ENCODE assay signal across 8 mouse cellular contexts in genomic region chr17:86535827-86536656, GRCm38 (mm10). TPM values are rescaled to one million over a fixed set of nuclear protein-coding genes. Genes with fewer than 3 reads are reported as not detected.
DNase-seq lines count a peak whose midpoint lies in the region; ATAC-seq and TF ChIP-seq lines count a peak whose summit lies in the region.

No protein-coding gene starts in this region.

- peak; percentile 93 for DNase-seq in NIH3T3 (ENCODE audit: low read depth)
- peak; percentile 88 for DNase-seq in cerebellum, adult 9-10 months
- DNase-seq in frontal cortex, adult 2 months (ENCODE audit: extremely low spot score in 1 of 2, low spot score in 1 of 2) = peak; percentile 69 to 96
- DNase-seq in layer of hippocampus, postnatal 10 days (ENCODE audit: low spot score in 2 of 2) = peak; percentile 80 to 87
- peak; percentile 95 for DNase-seq in lung, postnatal 0 days (ENCODE audit: low spot score)
- peak; percentile 71 for DNase-seq in retina, adult 2 months (ENCODE audit: low read depth, low spot score)
- DNase-seq in thymus, postnatal 4 days = peak; percentile 78

- H3K4me2 ChIP-seq in hindbrain, embryonic 12.5 days (replicated peaks) = peak overlapping the region; percentile 36
- H3K4me2 ChIP-seq in lung, postnatal 0 days (replicated peaks; ENCODE audit: low read depth, low read length) = peak overlapping the region; percentile 52

- no peaks in the 10 kb centered on the region for H3K9me3 ChIP-seq in hindbrain, embryonic 12.5 days (replicated peaks)
- no peaks in the 10 kb centered on the region for H3K9me3 ChIP-seq in lung, postnatal 0 days (ENCODE audit: low read length)

- peak; percentile 74 for ATAC-seq in hindbrain, embryonic 12.5 days (ENCODE audit: low FRiP score)
- ATAC-seq in lung, postnatal 0 days = peak; percentile 76

- WGBS in hindbrain, embryonic 12.5 days = 43% methylated on average over 22 of the region's 22 CpGs
- WGBS in lung, postnatal 0 days = 3% methylated on average over 22 of the region's 22 CpGs

- H3K9ac ChIP-seq in hindbrain, embryonic 12.5 days = no peak overlapping the region
- H3K9ac ChIP-seq in lung, postnatal 0 days (replicated peaks; ENCODE audit: low read depth) = peak overlapping the region; percentile 32; the same call in 1 of the 2 replicates

- H3K36me3 ChIP-seq in hindbrain, embryonic 12.5 days = no peaks in the 10 kb centered on the region
- H3K36me3 ChIP-seq in lung, postnatal 0 days (ENCODE audit: insufficient read depth, low read length) = no peaks in the 10 kb centered on the region

- H3K4me3 ChIP-seq in hindbrain, embryonic 12.5 days = no peak overlapping the region
- peak overlapping the region; percentile 26 for H3K4me3 ChIP-seq in lung, postnatal 0 days (ENCODE audit: low read depth, low read length)

- peak; percentile 97 for TF ChIP-seq CTCF in lung, postnatal 0 days (IDR thresholded peaks at IDR 0.05)

- no peak overlapping the region for H3K27ac ChIP-seq in hindbrain, embryonic 12.5 days
- peak overlapping the region; percentile 78 for H3K27ac ChIP-seq in lung, postnatal 0 days (ENCODE audit: low read length)

- H3K4me1 ChIP-seq in hindbrain, embryonic 12.5 days = peaks cover 7% of the 10 kb centered on the region
- peaks cover 10% of the 10 kb centered on the region; the same call in 1 of the 2 replicates for H3K4me1 ChIP-seq in lung, postnatal 0 days (ENCODE audit: insufficient read depth, low read depth, low read length)

- H3K27me3 ChIP-seq in hindbrain, embryonic 12.5 days = no peaks in the 10 kb centered on the region
- H3K27me3 ChIP-seq in lung, postnatal 0 days (replicated peaks; ENCODE audit: insufficient read depth, low read length) = no peaks in the 10 kb centered on the region

- TF ChIP-seq EP300 in lung, postnatal 0 days (IDR thresholded peaks at IDR 0.05) = peak; percentile 74

RNA-seq across cellular contexts. Expression of gene Gm10309, which starts 31.0 kb away (rescaled TPM):
- 0.04 TPM in 1 of 2 replicates, not detected in the other for polyA plus RNA-seq in frontal cortex, adult 2 months (2012; rRNA removed)
- polyA plus RNA-seq in hindbrain, embryonic 12.5 days (2016; fragmentation: Nextera tagmentation; extraction: Ambion mirVana) = 0.30 and 0.50 TPM in 2 replicates
- total RNA-seq in layer of hippocampus, postnatal 10 days (2021) = not detected
- 0.30 and 0.54 TPM in 2 replicates for polyA plus RNA-seq in lung, postnatal 0 days (2015; fragmentation: Nextera tagmentation; extraction: Ambion mirVana)
